Mouse (Mus musculus) cerebellum, postnatal 36 days (tissue): Measurements from ENCODE around the gene Otub1.

Source experiments
- DNase-seq, 2 experiments: peaks; one replicate each; pipeline ENCODE4 v3.0.0; 2021 to 2022; ENCODE audit warnings: mixed read lengths in 2 of 2

The Otub1 gene

DNA sequence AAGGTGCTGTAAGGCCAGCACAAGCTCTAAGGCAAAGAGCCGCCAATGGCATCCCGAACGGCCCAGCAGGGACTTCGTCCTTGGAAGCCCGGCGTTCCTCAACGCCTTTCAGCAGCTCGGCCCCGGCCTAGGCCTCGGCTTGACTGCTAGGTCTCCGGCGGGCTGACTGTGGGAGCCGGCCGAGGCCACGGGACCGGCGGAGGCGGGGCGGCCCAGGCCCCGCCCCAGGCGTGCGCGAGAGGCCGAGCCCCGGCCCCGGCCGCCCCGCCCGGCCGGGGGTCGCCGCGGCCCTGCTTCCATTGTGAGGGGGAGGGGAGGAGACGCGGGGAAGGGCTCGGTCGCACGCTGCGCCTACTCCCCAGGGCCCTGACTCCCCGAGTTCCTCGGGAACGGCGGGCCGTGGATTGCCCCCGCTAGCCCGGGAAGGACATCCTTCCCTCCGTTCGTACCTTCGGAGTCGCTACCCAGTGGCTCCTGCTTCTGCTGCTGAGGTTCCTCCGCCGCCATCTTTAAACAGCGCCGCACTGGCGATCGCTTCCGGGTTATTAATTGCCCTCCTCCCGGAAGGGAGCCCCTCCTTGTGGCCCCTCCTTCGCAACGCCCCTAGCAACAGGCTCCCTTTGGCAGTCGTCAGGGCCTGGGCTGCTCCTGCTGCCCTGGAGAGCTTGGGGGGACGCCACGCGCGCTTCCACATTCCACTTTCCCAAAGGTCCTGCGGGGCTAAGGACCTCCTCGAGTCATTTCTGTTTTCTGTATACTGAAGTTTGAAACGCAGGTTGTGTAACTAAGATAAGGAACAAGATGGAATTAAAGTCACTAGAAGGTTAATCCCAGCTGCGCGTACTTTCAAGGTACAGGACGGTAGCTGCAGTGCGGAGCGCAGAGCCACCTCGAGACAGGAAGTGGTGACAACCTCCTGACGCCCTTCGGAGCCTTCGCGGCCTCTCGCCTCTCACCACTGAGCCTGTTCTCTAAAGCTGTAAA is at the start of gene Otub1:
Otub1 (minus strand) TSS at position 564 of the 984 bp plus-strand sequence.
- peak; percentile 88 for DNase-seq

DNA sequence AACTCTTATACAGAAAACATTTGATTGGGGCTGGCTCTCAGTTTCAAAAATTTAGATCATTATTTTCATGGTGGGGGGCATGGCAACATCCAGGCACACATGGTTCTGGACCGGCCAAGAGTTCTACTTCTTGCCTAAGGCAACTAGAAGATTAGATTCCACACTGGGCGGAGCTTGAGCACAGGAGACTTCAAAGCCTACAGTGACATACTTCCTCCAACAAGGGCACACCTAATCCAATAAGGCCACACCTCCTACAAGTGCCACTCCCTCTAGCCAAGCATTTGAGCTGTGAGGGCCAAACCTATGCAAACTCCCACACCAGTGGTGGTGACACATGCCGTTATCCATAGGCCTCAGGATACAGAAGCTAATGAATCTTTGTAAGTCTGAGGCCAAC is 39.9 kb upstream of the Otub1 start:
- no peak for DNase-seq

DNA sequence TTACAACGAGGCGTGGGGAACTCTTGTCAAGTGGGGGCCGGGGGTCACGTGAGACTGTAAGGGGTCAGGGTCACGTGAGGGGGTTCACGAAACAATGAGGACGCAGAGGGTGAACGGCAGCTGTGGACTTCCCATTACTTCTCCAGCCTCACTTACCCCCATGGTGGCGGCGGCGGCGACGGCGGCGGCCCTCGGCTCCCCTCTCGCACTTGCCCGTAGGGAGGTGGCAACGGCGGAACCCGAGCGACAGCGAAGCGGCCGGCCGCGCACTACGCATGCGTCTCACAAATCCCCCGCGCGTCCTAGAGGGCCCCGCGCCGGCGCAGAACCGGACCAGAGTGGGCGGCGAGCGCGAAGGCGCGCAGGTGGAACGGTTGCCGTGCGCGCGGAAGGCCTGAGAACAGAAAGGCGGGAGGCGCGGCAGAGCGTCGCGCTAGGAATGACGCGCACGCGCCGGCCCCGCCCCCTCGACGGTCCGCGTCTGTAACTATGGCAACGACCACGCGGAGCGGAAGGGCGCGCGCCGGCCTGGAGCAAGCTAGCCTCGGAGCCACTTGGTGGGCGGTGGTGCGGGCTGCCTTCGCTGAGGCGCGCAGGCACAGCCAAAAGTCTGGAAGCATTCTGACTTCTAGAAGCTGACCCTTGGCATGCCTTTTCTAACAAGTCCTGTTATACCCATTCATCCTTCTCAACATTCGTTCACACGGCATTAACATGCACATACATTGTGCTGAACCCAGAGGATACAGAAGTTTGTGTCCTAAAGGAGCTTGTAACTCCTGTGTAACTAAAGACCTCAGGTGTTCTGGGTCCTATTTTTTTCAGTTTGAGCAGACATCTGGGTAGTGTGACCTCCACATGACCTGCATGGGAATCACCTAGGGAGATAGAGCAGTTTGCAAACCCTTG is 34.9 kb upstream of the Otub1 start, which contains the start of gene Naa40:
Naa40 (minus strand) TSS at position 402 of the 909 bp plus-strand sequence.
- DNase-seq = peak; percentile 91 to 96

- peak; percentile 22 to 32 for DNase-seq
Observed at GRCm38 (mm10) chr19:7240291-7240690, 34.2 kb upstream of the Otub1 start.

DNA sequence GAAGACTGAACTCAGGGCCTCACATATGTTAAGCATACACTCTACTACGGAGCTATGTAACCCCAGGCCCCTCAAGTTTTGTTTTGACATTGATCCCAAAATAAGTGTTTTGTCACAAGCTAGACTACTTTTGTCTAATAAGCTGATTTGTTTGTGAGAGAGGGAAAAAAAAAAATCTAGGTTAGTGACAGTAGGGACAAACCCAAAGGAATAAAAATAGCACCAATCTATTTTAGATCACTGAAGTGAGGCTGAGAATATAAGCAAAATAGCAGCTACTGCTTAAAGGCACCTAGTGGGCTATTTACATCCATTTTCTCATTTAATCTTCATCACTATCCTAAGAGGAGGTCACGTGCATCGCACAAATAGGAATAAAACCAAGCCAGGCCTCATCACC is 33.5 kb upstream of the Otub1 start:
- no peak for DNase-seq

- DNase-seq = no peak
Observed at GRCm38 (mm10) chr19:7236742-7237141, 30.6 kb upstream of the Otub1 start.

DNA sequence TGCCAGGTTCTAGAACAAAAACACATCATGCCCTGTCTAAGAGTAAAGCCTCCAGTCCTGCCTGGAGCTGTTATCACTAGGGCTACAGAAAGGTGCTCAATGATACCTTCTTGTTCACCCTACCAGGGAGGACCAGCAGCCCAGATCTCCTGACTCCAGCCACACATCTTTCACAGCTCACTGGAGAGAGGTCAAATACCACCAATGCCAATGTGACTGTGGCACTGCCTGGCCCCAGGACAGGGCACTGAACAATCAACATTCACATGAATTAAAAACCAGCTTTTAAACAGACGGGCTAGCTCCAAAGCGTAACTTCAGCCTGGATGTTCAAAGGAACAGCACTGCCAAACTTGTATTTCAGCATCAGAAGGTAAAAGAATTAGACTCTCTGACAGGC is 29.9 kb upstream of the Otub1 start:
- DNase-seq = no peak

DNA sequence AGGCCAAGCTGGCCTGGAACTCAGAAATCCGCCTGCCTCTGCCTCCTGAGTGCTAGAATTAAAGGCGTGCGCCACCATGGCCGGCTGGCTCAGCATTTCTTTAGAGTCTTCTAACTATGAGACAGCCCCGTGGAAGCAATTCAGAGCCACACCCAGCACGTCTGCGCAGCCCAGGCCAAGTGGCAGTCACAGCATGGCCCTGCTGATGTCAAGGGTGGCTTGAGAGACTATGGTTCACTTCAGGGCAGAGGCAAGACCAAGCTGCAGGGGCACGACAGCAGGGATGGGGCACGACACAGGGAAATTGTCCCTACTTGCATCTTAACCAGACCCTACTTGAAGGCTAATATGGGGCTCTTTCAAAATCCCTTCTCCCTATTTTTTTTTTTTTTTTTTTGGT is 29.3 kb upstream of the Otub1 start:
- no peak for DNase-seq

- peak; percentile 79 for DNase-seq
Observed at GRCm38 (mm10) chr19:7234537-7235221, 28.6 kb upstream of the Otub1 start.

- no peak for DNase-seq
Observed at GRCm38 (mm10) chr19:7226511-7226914, 20.4 kb upstream of the Otub1 start.

DNA sequence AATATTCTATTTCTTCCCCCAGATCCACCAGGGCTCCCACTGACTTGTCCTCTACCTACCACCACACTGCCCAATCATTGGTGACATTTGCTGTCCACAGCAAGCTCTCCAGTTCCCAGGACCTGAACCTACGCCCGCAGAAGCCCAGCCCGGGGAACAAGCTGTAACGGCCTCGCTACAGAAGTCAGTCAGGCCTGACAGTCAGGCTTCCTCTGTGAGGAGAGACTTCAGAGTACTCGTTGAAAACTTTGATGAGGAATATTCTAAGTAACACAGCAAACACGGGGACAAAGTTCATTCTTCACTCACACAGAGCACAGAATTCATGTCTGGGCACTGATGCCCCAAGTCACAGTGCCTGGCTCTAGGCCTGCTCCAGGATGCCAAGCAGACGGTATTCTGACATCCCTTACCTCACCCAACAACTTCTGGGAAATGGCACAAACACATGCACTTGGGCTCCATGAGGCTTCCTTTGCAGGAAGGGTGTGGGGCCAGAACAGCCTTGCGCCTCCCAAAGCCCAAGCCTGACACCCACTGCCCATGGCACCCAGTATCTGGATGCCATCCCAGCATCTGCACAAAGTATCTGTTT is 19.1 kb upstream of the Otub1 start:
- no peak for DNase-seq

GRCm38 (mm10) chr19:7224253-7224652 is 18.1 kb upstream of the Otub1 start:
- no peak for DNase-seq

- DNase-seq = no peak
Observed at GRCm38 (mm10) chr19:7223488-7223887, 17.4 kb upstream of the Otub1 start.

DNA sequence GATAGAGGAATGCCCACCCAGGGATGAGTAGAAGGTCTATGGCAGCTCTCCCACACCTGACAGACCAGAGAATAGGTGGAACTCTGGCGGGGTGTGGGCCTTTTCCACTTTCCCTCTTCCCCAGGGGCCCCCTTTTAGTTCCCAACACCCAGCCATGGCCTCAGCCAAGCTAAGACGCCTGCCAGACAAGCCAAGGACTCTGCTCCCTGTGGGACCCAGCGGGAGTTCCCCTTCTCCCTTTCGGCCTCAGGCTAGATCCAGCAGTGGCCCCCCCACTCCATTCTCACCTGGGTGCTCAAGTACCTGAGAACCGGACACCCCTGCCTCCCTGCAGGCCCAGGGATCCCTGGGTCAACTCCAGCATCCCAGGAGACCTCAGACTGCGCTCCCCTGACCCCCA is 16.1 kb upstream of the Otub1 start:
- DNase-seq = no peak

GRCm38 (mm10) chr19:7218753-7219152 is 12.6 kb upstream of the Otub1 start:
- DNase-seq = no peak

DNA sequence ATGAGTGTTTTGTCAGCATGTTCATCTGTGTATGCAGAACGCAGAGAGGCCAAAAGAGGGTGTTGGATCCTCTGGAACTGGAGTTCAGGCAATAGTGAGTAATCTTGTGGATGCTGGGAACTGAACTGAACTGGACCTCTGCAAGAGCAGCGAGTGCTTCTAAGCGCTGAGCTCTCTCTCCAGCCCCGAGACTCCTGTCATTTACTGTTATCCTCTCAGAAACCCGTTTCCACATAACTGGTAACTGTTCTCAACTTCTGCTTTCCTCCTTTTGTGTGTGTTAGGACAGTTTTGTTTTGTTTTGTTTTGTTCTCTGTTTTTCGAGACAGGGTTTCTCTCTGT is 11.8 kb upstream of the Otub1 start:
- DNase-seq = no peak

GRCm38 (mm10) chr19:7217162-7217925 is 11.2 kb upstream of the Otub1 start, which contains the start of gene Cox8a:
Cox8a (minus strand) TSS chr19:7217616.
- peak; percentile 96 to 97 for DNase-seq

DNA sequence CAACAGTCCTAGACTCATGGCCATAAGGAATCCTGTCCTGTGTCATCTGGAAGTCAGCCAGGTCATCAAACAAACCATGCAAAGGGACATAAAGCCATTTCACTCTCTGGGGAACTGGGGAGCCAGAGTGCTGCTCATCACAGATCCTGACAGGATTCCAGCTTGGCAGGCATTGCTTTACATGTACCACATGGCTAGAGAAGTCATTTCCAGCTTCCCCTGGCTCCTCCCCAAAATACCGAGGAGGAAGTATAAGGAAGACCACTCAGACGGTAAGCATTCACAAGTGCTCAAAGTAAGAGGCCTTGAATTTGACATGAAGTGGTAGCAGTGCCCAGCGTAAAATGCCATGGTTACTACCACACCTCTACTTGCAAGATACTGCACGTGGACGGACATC is 8.4 kb upstream of the Otub1 start:
- DNase-seq = peak; percentile 47 to 51

GRCm38 (mm10) chr19:7213010-7213409 is 6.9 kb upstream of the Otub1 start:
- no peak for DNase-seq

DNA sequence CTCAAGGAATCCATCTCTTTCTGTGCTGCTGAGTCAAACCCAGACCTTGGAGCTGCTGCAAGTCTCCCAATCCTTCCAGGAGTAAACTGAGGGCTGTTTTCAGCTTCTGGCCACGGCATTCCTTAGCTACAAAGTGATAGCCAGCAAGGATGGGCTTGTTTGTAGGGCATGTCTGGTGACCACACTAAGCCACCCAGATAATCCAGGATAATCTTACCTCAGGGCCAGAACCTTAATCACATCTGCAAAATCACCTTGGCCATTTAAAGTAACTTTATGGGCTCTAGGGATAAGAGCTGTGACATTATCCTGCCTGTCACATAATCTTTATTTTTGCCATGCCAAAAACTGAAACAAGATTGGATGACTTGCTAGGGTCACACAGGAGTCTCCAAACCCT is 6.1 kb upstream of the Otub1 start:
- no peak for DNase-seq

DNA sequence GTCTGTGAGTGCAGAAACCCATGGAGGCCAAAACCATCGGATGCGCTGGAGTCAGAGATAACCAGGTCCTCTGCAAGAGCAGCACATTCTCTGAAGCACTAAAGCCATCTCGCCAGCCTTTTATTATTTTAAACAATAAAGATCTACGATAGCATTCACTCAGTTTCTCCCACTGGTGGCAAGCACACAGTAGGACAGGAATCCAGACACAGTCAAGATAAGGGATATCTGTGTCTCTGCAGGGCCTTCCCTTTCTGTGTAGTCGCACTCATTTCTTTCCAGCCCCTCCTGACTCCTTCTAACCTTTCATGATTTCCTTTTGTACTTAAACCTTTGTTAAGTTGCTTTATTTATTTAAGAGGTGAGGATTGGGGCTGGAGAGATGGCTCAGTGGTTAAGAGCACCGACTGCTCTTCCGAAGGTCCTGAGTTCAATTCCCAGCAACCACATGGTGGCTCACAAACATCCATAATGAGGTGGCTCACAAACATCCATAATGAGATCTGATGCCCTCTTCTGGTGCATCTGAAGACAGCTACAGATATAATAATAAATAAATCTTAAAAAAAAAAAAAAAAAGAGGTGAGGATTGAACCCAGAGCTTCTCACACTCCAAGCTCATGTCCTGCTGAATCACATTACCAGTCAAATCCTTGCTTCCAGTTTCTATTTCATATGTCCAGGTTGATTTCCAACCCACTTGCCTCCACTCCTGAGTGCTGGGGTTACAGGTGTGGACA is 4.0 kb upstream of the Otub1 start:
- DNase-seq = no peak
